Mouse (Mus musculus): ENCODE results near the gene Nup107.
A peak's percentile ranks its signal among the peaks of the same experiment; 100 is the strongest.
"Not testable (repeated sequence)": the region's sequence is repeated elsewhere in the genome, so short reads cannot be mapped to it uniquely, and the experiment has no call there.

Gene Nup107

DNA sequence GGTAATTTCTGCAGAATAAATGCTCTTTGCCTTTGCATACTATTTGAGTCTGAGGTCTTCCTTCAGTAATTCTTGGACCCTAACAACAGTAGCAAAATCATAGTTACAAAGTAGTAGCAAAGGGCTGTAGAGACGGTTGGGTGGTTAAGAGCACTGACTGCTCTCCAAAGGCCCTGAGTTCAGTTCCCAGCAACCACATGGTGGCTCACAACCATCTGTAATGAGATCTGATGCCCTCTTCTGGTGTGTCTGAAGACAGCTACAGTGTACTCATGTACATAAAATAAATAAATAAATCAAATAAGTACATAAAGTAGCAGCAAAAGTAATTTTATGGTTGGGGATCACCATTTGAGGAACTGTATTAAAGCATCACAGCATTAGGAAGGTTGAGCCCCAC is 76.9 kb downstream of the Nup107 start:
- not testable (repeated sequence) for DNase-seq (ENCODE audit: low read depth)

DNA sequence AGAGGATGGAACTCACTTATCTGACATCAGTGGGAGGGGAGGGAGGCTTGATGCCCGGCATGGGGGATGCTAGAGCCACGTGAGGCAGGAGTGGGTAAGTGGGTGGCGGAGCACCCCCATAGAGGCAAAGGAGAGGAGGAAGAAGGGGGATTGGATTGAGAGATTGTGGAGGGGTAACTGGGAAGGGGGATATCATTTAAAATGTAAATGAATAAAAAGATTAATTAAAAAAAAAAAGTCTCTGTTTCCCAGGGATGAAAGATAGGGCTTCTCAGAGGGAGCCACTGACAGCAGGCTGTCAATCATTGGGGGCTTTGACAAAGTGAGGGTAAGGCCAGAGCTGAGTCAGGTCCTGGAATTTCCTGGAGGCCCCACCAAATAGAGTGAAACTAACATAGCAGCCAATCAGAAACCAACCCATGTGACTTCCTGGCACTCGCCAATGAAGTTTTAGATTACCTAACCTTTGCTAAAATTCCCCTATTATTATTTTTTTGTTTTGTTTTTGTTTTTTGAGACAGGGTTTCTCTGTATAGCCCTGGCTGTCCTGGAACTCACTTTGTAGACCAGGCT is 77.5 kb downstream of the Nup107 start:
- no peak for DNase-seq (ENCODE audit: low read depth)

DNA sequence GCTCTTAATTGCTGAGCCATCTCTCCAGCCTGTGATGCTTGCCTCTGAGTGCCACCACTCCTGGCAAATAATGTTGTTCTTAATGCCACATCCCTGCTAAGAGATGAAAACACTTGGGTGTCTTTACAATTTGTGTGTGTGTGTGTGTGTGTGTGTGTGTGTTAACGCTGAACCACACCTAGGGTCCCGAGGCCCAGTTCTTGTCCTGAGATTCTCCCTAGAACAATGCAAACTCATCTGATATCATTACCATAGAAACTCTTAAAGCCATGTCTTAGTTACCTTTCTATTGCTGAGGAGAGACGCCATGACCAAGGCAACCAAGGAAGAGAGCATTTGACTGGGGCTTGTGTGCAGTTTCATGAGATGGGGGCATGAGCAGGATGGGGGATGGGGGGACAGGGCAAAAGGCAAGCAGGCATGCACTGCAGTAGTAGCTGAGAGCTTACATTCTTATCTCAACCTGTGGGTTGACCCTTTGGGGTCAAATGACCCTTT is 78.4 kb downstream of the Nup107 start:
- DNase-seq (ENCODE audit: low read depth) = no peak

DNA sequence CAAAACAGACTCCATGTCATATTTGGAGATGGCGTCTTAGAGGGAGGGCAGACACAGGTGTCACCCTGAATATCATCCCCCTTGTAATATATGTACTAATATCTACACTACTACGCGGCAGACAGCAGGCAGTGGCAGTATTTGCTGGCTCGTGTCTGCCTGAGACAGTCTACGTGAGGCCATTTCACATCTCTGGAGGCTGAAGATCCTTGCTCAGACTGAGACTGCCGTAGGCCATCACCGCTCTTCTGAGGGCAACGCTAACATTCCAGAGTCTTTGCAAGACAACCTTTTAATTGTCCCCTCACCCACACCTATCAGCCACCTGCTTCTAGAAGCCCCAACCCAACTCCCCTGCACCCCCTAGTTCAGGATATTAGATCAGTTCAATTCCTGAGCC is 79.0 kb downstream of the Nup107 start:
- no peak for DNase-seq (ENCODE audit: low read depth)

DNA sequence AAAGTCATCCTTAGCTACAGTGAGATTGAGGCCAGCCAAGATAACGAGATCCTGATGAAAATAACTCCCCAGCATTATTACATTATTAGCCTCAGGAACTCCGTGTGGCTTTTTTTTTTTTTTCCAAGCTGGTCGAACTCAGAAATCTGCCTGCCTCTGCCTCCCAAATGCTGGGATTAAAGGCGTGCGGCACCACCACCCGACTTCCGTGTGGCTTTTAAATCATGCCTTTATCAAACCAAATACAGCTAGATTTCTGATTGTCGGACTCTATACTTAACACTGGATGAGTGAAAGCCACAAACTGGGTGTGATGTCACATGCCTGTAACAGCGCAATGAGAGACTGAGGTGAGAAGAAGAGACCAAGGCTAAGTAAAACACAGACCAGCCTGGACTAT is 79.6 kb downstream of the Nup107 start:
- DNase-seq (ENCODE audit: low read depth) = no peak

DNA sequence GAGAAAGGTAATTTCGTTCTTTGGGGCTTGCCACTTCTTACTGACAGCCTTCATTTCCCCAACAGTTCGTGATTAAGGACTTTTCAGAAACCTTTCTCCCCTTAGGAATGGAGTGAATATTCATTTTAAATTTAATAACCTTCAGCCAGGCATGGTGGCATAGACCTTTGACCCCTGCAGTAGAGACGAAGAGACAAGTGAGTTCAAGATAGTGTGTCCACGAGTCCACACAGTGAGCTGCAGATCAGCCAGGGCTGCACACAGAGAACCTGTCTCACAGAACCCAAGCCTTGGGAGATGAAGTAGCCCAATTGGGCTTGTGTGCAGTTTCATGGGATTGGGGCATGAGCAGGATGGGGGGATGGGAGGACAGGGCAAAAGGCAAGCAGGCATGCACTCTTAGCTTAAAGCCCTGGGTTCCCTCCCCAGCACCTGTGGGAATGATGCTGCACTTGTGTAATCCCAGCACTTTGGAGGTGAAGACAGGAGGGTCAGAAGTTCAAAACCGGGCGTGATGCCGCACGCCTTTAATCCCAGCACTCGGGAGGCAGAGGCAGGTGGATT is 80.2 kb downstream of the Nup107 start:
- DNase-seq (ENCODE audit: low read depth) = no peak

DNA sequence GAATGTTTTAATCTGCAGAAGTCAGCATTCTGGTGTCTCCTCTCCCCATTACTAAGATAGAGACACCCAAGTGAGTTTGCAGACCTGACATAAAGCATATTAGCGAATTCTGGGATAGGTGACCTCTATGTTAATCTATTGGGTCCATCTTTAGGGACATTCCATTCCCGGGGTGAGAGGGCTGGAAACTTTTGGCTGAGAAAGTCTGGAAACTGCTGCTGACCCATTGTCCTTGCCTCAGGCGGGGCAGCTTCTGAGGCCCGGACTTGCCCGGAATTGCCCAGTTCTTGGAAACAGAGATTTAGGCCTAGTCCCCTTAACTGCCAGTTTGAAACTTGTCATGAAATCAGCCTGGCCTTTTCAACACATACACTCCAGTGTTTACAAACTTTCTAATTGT is 81.1 kb downstream of the Nup107 start:
- no peak for DNase-seq (ENCODE audit: low read depth)

DNA sequence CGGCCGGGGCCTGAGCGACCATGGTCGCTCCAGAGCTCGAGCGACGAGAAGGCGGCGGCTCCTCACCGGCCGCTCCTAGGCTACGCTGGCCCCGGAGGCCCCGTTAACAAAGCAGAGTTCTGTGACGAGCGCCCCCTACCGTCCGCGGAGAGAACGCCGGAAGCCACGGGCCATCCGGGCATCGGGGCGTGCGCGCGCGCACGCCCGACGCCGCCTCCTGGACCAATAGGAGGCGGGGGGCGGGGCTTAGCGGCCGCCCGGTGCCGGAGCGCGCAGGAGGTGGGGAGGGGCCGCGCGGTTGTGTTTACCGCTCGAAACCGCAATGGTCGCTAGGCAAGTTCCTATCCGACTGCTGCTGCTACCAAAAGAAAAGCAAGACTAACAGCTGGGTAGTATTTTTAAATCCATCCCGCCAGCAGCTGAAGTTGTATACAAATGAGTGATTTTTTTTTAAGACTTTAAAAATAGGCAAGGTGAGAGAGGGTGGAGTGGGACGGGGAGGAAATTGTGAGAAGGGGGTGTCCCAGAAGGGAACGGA is 81.8 kb downstream of the Nup107 start, which contains the start of gene Mdm2:
Gene Mdm2, minus strand, starts transcription at position 155 of the 538 bp plus-strand sequence.
- DNase-seq (ENCODE audit: low read depth) = peak; percentile 98

DNA sequence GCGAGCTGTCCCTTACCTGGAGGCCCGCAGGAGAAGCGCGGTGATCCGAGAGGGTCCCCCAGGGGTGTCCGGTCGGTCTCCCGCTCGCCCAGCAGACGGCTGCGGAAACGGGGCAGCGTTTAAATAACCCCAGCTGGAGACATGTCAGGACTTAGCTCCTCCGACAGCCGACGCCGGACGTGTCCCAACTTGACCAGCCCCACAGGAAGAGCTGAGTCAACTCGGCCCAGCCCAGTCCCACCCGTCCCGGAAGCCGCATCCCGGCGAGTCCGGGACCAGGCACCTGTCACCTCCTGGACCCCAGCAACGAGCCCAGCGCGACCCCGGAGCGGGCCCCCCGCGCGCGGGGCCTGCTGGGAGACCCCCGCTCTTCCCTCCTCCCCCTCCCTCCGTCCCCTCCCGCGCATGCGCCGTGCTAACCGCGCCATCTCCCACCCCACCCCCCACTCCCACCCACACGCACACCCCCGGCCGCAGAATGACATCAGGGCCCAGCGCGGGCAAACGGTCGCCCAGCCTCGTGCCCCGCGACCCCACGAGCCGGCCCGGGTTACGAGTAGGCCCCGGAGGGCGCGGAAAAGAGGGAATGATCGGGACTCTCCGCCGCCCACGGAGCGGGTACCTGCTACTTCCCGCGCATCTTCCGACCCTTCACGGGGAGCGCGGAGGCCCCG is 82.4 kb downstream of the Nup107 start:
- peak; percentile 75 for DNase-seq (ENCODE audit: low read depth)

DNA sequence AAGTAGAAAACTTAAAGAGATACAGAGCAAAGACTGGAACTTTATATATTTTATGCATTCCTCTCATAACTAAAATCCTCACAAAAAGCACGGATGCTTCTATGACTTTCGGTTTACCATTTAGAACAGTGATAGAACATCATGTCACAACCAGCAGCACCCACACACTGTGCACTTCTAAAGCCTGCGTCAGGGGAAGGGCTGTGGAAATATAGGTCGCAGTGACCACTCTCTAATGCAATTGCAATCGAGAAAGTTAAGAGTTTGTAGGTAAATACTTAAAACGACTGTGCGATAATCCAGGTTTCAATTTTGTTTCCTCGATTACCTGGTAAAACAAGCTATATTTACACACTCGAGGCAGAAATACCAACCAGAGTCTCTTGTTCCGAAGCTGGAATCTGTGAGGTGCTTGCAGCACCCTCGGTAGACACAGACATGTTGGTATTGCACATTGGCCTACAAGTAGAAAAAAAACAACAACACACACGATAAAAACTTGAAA is 83.1 kb downstream of the Nup107 start:
- no peak for DNase-seq (ENCODE audit: low read depth)

DNA sequence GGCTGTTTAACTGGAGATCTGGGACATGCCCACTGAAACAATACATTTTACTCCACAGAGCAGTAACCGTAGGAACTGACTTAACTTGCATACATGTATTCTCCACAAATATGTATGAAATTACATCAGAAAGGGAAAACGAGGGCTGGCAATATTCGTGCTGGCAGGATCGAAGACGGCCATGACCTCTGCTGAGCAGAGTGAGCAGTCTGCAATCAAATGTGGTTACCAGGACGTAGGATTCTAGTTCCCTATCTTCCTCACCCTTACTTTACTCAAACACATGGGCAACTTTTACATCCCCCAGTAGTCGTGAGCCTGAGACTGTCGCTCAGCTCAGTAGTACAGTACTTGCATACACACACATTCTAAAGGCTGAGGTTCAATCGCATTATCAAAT is 83.6 kb downstream of the Nup107 start:
- peak; percentile 29 for DNase-seq (ENCODE audit: low read depth)

DNA sequence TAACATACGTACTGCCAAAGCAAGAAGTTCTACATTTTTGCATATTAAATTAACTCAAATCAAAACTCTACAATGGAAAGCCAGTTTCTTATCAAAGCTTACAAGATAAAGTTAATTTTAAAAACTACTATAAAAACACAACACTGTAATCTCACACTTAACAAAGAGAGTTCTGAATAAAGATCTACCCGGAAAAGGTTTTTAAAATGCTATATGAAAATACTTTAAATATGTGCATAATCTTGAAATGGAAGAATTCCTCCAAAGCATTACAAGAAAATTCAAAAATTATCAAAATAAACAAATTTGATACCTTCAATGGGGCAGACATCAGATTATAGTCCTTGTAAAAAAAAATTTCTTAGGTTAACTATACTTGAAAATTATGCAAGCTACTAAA is 84.1 kb downstream of the Nup107 start:
- DNase-seq (ENCODE audit: low read depth) = no peak

DNA sequence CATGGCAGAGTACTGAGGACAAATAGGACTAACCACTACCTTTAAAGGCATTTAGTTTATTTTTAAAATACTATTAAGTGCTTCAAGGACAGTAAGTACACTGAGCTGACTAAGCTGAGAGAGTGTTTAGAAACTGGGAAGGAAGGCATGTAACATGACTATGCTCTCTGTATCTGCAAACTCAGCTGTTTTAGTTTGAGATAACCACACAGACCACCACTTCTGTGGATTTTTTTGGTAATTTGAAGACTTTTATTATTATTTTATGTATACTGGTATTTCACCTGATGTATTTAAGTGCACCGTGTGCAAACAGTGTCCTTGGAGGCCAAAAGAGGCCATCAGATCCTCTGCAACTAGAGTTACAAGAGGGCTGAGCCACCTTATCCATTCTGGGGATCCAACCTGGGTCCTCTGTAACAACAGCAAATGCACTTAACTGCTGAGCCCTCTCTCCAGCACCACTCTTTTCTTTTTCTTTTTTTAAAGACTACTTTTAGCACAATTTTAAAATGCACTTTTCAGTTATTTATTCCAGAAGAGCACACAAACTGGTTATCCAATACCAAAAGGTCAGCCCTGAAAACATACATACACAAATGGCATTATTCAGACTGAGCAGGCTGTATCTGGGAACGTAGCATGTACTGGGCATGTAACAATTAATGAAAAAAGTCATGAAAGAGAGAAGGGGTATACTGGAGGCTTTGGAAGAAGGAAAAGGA is 85.2 kb downstream of the Nup107 start:
- no peak for DNase-seq (ENCODE audit: low read depth)

DNA sequence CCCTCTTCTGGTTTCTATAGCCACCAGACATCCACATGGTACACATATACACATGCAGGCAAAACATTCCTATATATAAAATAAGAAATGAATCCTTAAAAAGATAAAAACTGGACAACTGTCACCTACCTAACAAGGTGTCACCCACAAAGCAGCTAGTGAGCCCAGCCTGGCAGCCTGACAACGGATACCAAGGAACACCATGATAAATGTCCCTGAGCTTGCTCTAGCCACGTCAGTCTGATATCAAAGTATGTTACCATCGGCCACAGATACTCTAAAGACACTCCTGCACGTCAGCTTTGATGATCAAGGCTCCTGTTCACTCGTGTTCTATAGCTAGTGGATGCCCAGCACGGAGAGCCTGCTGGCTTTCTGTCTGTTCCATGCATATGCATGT is 86.1 kb downstream of the Nup107 start:
- no peak for DNase-seq (ENCODE audit: low read depth)

DNA sequence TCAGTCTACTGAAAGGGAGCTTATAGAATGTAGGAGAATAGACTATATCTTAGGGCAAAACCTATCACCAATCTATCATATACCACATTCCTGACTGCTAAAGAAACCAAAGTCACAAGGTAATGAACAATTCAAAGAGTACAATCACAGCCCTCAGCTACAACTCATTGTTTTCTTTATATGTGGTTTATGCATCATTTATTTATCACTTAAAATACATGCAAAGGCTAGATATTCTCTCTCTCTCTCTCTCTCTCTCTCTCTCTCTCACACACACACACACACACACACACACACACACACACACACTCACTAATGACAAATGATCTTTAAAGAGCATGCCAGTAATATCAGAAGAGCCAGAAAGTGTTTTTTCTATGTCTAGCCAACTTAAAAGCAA is 86.7 kb downstream of the Nup107 start:
- no peak for DNase-seq (ENCODE audit: low read depth)

DNA sequence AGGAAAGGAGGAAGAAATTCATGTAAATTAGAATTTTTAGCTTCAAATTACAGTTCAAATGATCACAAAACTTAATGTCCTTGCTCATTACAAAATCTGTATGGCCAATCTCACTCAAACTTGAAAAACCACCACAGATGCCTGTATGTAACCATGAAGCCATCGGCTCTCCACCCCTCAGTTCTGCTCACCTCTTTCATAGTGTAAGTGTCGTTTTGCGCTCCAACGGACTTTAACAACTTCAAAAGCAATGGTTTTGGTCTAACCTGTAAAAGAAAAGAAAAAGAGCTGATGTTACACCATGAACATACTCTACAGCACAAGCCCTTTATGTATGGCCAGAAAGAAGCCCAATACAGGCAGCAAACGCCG is 87.6 kb downstream of the Nup107 start:
- DNase-seq (ENCODE audit: low read depth) = no peak

DNA sequence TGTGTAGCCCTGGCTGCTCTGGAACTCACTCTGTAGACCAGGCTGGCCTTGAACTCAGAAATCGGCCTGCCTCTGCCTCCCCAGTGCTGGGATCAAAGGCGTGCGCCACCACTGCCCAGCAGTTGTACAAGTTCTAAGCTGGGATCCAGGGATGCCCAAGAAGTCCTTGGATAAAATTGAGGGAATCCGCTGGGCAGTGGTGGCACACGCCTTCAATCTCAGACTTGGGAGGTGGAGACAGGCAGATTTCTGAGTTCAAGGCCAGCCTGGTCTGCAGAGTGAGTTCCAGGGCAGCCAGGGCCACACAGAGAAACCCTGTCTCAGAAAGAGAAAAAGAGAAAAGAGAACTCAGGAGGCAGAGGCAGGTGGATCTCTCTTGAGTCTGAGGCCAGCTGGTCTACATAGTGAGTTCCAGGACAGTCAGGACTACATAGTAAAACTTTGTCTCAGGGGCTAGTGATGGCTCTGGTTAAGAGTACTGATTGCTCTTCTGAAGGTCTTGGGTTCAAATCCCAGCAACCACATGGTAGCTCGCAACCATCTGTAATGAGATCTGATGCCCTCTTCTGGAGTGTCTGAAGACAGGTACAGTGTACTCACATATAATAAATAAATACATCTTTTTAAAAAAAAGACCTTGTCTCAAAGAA is 88.1 kb downstream of the Nup107 start:
- DNase-seq (ENCODE audit: low read depth) = not testable (repeated sequence)

DNA sequence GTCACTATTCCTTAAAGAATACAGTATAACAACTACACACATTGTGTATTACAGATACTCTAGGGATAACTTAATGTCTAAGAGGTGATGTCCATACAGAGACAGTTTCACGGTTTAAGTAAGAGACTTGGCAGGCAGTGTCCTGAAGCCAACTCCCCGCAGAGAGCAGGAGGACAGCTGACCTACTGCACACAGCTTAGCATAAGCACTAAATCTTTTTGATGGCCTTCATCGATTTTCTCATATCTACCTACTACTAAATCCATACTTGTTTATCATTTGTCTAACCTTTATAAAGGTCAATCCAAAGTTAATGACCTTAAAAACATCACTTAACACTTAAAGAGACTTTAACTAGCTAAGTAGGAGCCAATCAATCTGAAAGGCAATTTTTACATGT is 89.0 kb downstream of the Nup107 start:
- no peak for DNase-seq (ENCODE audit: low read depth)

DNA sequence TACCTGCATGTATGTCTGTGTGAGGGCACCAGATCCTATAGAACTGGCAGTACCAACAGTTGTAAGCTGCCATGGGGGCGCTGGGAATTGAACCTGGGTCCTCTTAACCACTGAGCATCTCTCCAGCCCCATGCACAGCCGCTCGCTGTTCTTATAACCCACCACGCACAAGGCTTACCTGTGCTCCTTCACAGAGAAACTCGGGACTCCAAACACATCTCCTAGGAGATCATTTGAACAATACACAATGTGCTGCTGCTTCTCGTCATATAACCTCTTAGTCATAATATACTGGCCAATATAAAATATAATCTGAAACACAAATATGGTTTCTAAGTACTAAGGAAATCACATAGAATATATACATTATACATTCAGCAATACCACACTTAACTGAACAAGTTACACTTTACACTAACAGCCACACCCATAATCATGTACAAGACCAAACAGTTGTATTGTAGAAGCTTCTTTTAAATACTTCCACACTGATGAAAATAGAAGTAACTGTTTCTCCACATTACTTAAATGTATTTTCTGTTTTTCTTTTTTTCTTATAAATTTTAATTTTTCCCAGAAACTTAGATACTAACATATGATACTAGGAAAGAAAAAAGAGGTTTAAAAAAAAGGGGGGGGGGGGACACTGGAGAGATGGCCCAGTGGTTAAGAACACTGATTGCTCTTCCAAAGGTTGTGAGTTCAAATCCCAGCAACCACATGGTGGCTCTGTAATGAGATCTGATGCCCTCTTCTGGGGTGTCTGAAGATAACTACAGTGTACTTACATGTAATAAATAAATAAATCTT is 90.3 kb downstream of the Nup107 start:
- no peak for DNase-seq (ENCODE audit: low read depth)

DNA sequence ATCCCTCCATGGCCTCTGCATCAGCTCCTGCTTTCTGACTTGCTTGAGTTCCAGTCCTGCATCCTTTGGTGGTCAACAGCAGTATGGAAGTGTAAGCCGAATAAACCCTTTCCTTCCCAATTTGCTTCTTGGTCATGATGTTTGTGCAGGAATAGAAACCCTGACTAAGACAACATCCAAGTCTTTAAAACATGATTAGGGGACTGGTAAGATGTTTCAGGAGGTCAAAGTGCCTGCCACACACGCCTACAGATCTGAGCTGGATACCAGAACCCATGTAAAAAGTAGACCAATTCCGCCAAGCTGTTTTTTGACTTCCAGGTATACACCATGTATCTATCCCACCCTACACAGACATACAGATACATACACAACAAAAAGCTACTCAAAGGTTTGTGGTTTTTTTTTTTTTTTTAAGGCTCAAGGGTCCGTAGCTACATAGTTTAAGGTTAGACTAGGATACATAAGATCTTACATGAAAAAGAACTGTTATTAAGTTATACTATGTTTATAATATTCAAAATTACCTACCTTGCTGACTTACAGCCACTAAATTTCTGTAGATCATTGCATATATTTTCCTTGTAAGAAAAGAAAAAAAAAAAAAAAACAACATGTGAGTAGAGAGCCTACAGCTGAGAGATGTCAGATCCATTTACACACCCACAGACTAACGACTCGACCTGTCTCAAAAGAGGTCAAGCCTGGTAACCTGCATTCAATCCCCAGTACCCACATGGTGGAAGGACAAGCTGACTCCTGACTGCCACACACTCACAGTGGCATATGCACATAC is 91.3 kb downstream of the Nup107 start:
- no peak for DNase-seq (ENCODE audit: low read depth)

Measured in naive thymus-derived CD4-positive, alpha-beta T cell, adult 2 months (primary cell).